Mouse (Mus musculus) CH12F3 (cell line): ENCODE data around the gene Olfr642.

Experiments
- in situ Hi-C: fragments of 300-500 bp; cut with MboI; formaldehyde crosslinking; loops from 2 replicates; pipeline ENCODE4 v1.14.3; 2020; ENCODE audit warnings: low sequenced_read_pairs

Gene Olfr642

GRCm38 (mm10) chr7:104052566-104052965 is at the start of gene Olfr642:
Gene Olfr642, minus strand, starts transcription at chr7:104052666.
- in situ Hi-C loops: no loop called here

- in situ Hi-C loops: no loop called here
Measured at GRCm38 (mm10) chr7:104085365-104085764, 32.9 kb upstream of the Olfr642 start, which contains the start of gene Olfr645. Gene Olfr645, minus strand, starts transcription at chr7:104085465.

DNA sequence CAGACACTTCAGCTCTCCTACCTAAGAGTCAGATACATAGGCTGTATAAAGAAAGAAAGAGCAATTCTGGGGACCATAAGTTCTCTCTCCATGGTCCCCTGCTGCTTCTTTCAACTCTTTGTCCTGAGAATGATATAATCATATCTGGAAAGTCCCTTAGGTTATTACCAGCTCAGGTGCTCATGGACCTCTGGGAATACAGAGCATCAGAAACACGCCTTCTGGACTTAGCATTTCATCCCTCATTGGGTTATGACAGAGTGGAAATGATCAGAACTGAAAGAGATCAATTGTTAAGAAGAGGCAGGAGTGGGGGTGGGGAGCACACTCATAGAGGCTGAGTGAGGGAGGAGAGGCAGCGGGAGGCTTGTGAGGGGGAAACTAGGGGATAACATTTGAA is 19.3 kb upstream of the Olfr642 start, which contains the start of gene Olfr644:
Olfr644 (minus strand) TSS at position 101 of the 400 bp plus-strand sequence.
- in situ Hi-C loops: no loop called here

- in situ Hi-C loops: no loop called here
Measured at GRCm38 (mm10) chr7:104061345-104061744, 8.9 kb upstream of the Olfr642 start, which contains the start of gene 4930516K23Rik. Gene 4930516K23Rik, minus strand, starts transcription at chr7:104061445.

DNA sequence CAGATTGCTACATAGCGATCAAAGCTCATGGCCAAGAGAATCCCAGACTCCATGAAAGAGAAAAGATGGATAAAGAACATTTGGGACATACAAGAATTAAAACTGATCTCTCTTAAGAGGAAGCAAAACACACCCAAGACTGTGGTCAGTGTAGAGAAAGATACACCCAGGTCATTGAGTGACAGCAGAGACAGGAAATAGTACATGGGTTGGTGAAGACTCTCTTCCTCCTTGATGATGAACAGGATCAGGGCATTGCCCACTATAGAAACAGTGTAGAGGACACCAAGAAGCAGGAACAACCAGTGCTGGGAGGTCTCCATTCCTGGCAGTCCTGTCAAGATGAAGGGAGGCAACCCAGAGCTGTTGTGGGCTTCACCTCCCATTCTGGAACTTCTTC is 6.7 kb upstream of the Olfr642 start:
- in situ Hi-C loops: no loop called here

DNA sequence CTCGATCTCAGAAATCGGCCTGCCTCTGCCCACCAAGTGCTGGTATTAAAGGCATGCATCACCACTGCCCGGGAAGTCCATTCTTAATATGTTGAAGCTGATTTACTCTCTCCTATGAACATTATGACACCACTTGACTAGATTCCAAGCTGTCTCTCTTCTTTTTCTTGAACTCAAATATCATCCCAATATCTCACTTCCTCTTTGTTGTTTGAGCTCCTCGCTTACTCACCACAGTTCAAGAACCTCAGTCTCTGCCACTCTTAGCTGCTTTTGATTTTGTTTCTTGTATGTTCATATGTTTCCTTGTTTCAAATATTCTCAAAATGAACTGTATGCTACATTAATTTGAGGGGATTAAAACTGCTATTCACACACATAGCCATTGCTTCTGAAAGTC is 1.7 kb downstream of the Olfr642 start:
- in situ Hi-C loops: no loop called here

- in situ Hi-C loops: no loop called here
Measured at GRCm38 (mm10) chr7:104035145-104035544, 17.3 kb downstream of the Olfr642 start, which contains the start of gene Olfr641. Gene Olfr641, plus strand, starts transcription at chr7:104035445.

- in situ Hi-C loops: no loop called here
Measured at GRCm38 (mm10) chr7:104026978-104027377, 25.5 kb downstream of the Olfr642 start.

DNA sequence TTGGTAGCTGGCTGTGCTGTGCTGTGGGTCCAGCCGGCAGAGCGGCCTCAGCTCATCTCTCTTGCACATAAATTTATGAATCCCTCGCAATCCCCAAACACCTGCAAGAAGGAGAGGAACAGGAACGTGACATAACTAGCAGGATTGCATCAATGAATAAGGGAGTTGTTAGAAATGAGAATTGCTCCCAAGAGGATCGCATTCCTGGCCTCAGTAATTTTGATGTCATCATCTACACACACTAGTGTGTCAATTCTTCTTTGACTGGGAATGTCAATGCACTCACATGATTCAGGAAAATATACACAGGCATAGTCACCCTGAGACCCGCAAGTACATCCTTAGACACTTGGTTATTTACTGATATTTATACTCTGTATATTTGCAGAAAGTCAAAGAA is 27.0 kb downstream of the Olfr642 start, which contains the start of gene Olfr640:
Olfr640 (minus strand) TSS at position 101 of the 400 bp plus-strand sequence.
- in situ Hi-C loops: no loop called here

- in situ Hi-C loops: no loop called here
Measured at GRCm38 (mm10) chr7:104021651-104022050, 30.8 kb downstream of the Olfr642 start.

DNA sequence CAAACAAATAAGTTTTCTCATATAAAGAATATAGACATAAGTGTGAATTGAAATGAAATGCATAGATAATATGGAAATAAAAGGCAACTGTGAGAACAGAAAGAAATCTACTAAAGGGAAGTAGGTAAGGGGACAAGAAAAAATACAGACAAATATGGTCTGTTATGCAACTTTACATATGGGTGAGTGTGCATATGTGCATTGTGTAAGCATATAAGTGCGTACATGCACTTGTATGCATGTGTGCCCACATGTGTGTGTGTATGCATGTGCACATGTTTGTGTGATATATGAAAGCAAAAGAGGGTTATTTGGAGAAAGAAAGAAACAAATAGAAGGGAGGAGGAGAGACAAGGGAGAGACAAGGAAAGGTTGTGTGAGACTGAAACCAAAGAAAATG is 33.5 kb downstream of the Olfr642 start:
- in situ Hi-C loops: no loop called here

GRCm38 (mm10) chr7:104017203-104017602 is 35.3 kb downstream of the Olfr642 start, which contains the start of gene Olfr639:
Gene Olfr639, minus strand, starts transcription at chr7:104017303.
- in situ Hi-C loops: no loop called here

DNA sequence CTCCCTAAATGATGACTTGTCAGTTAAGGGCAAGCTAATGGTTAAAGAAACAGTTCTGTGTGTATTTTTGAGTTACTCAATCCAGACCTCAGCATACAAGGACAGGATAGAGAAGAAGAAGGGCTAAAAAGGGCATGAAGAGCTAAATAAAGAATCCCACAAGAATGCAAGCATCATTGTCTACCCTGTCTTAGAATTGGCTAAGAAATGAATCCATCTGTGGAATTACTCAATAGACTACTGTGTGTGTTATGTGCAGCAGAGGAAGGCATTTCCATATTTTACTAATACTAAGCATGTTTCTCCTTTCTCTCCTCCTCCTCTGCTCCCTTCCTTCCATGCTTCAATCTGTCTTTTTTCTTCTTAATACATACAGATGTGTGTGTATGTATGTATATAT is 53.3 kb downstream of the Olfr642 start:
- in situ Hi-C loops: no loop called here

GRCm38 (mm10) chr7:103998446-103998845 is 54.0 kb downstream of the Olfr642 start, which contains the start of gene Olfr638:
Gene Olfr638, plus strand, starts transcription at chr7:103998746.
- in situ Hi-C loops: no loop called here
